In the genomic region with DNA sequence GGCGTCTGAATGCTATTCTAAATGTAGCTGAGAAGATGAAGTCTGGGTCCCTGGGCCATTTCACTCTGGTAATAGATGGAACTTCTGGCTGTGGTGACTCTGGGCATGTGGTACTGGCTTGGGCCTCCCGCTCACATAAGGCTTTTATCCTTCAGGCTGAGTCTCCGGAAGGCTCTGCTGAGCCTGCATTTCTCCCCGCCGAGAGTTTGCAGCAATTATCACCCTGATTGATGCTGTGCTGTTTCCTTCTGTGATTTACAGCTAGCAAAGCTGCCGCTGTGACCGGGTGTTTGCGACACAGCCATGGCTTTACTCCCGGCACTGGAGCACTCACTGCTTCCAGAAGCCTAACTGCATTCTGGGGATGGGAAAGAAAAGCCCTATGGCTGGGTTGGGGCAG, we compare ENCODE assay signal across 14 mouse cellular contexts.
DNase-seq lines count a peak whose midpoint lies in the region; ATAC-seq lines count a peak whose summit lies in the region.
"Had no signal": no experiment of that assay in that cellular context is flagged by ENCODE, and none has a peak within 500 bp of the region (broad histone marks: within the 10 kb centered on the region; RNA-seq: fewer than 3 reads in every experiment).

No protein-coding gene starts in this region.

- H3K9me3 ChIP-seq in hindbrain, embryonic 13.5 days, result no peaks in the 10 kb centered on the region
- H3K9me3 ChIP-seq in hindbrain, embryonic 11.5 days (ENCODE audit: control insufficient read depth, low read length), result no peaks in the 10 kb centered on the region
- H3K9me3 ChIP-seq: heart, embryonic 12.5 days; hindbrain, embryonic 15.5 days had no signal

- WGBS in hindbrain, embryonic 13.5 days, result 42% methylated on average over 9 of the region's 9 CpGs
- 47% methylated on average over 9 of the region's 9 CpGs for WGBS in hindbrain, embryonic 11.5 days

- no peak for ATAC-seq in hindbrain, embryonic 13.5 days (ENCODE audit: low FRiP score)
- ATAC-seq in hindbrain, embryonic 11.5 days (ENCODE audit: low FRiP score), result no peak
- ATAC-seq: liver, postnatal 0 days had no signal

- H3K36me3 ChIP-seq in hindbrain, embryonic 13.5 days, result no peaks in the 10 kb centered on the region
- no peaks in the 10 kb centered on the region for H3K36me3 ChIP-seq in hindbrain, embryonic 11.5 days (ENCODE audit: control insufficient read depth, insufficient read depth, low read length)
- H3K36me3 ChIP-seq: heart, embryonic 12.5 days; hindbrain, embryonic 15.5 days had no signal

- H3K27me3 ChIP-seq in hindbrain, embryonic 13.5 days, result 0 out of 2 replicates have a peak, but pooled peaks cover 5% of the 10 kb centered on the region
- peaks cover 2% of the 10 kb centered on the region; the same call in 1 of the 2 replicates for H3K27me3 ChIP-seq in hindbrain, embryonic 11.5 days (ENCODE audit: control insufficient read depth, insufficient read depth, low read length)
- H3K27me3 ChIP-seq: hindbrain, embryonic 15.5 days had no signal

- H3K27ac ChIP-seq in hindbrain, embryonic 13.5 days, result peak overlapping the region; percentile 55
- H3K27ac ChIP-seq in hindbrain, embryonic 11.5 days (ENCODE audit: low read depth, low read length), result no peak overlapping the region
- H3K27ac ChIP-seq: gastrocnemius, adult 2 months; hindbrain, embryonic 15.5 days had no signal

- H3K4me1 ChIP-seq in hindbrain, embryonic 13.5 days (replicated peaks), result peaks cover 36% of the 10 kb centered on the region
- no peaks in the 10 kb centered on the region for H3K4me1 ChIP-seq in hindbrain, embryonic 11.5 days (replicated peaks; ENCODE audit: control insufficient read depth, insufficient read depth, low read length)

- no peak for DNase-seq in hindbrain, embryonic 11.5 days (ENCODE audit: low spot score)
- peak; percentile 35 to 55 for DNase-seq in right cerebral cortex, postnatal 10 days (ENCODE audit: low spot score in 2 of 2)
- DNase-seq in right cerebral cortex, postnatal 25 days, result no peak
- peak; percentile 37 to 51 for DNase-seq in kidney, postnatal 25 days
- DNase-seq in retina, postnatal 1 day, result no peak
- no peak for DNase-seq in cerebellum, adult 9-11 months
- DNase-seq: adrenal gland, postnatal 25 days; cerebellum, adult 2 months; gastrocnemius, adult 2 months; liver, postnatal 0 days; spleen, adult 18-20 months had no signal

- H3K4me2 ChIP-seq in hindbrain, embryonic 13.5 days, result no peak overlapping the region
- no peak overlapping the region for H3K4me2 ChIP-seq in hindbrain, embryonic 11.5 days (replicated peaks; ENCODE audit: low read depth, low read length)
- H3K4me2 ChIP-seq: heart, embryonic 12.5 days; hindbrain, embryonic 15.5 days had no signal

- H3K9ac ChIP-seq in hindbrain, embryonic 13.5 days, result no peak overlapping the region
- H3K9ac ChIP-seq in hindbrain, embryonic 11.5 days (ENCODE audit: low read depth, low read length), result no peak overlapping the region
- H3K9ac ChIP-seq: heart, embryonic 12.5 days; hindbrain, embryonic 15.5 days; liver, postnatal 0 days had no signal

- H3K4me3 ChIP-seq in hindbrain, embryonic 13.5 days, result no peak overlapping the region
- no peak overlapping the region for H3K4me3 ChIP-seq in hindbrain, embryonic 11.5 days (ENCODE audit: low read depth, low read length)
- H3K4me3 ChIP-seq: gastrocnemius, adult 2 months; heart, embryonic 12.5 days; hindbrain, embryonic 15.5 days had no signal

Comparison
In these comparisons a context has a peak if more than half of its experiments do, and no peak if none do; other contexts are left out.
1. DNase-seq: peak in right cerebral cortex, postnatal 10 days (2 of 2) and kidney, postnatal 25 days (2 of 2); none in hindbrain, embryonic 11.5 days (single experiment), right cerebral cortex, postnatal 25 days (single experiment), retina, postnatal 1 day (single experiment) and cerebellum, adult 9-11 months (single experiment).